Mouse (Mus musculus) embryonic facial prominence, embryonic 13.5 days (tissue): ENCODE data around the gene Tmem259. TPM values are rescaled to one million over a fixed set of nuclear protein-coding genes. Genes with fewer than 3 reads are reported as not detected.

Source experiments
- polyA plus RNA-seq: library from polyadenylated mRNA; unstranded; fragments of >200 nt; fragmentation: Nextera tagmentation; extraction: Ambion mirVana; gene quantifications from 2 replicates; pipeline ENCODE4 v1.2.1, GENCODE M21; 2015

Tmem259 gene
- polyA plus RNA-seq, 1 experiment from 2014 or later, result 15.4 TPM

Other genes with a start within 250 kb of the Tmem259 start
- gene Polrmt, start 237.7 kb downstream of the Tmem259 start, polyA plus RNA-seq, result 42.8 and 50.9 TPM in 2 replicates
- gene Fgf22, start 229.3 kb downstream of the Tmem259 start, polyA plus RNA-seq, result 0.54 and 0.80 TPM in 2 replicates
- gene Rnf126, start 217.4 kb downstream of the Tmem259 start, polyA plus RNA-seq, result 79.2 and 96.5 TPM in 2 replicates
- 7.5 and 8.3 TPM in 2 replicates for gene Fstl3, start 207.1 kb downstream of the Tmem259 start, polyA plus RNA-seq
- gene Prss57, start 193.4 kb downstream of the Tmem259 start, polyA plus RNA-seq, result not detected in 2 replicates
- gene Palm, start 190.8 kb downstream of the Tmem259 start, polyA plus RNA-seq, result 105 and 112 TPM in 2 replicates
- gene Misp, start 163.3 kb downstream of the Tmem259 start, polyA plus RNA-seq, result 2.5 and 5.2 TPM in 2 replicates
- gene Ptbp1, start 129.9 kb downstream of the Tmem259 start, polyA plus RNA-seq, result 386 and 390 TPM in 2 replicates
- 7.3 and 8.5 TPM in 2 replicates for gene Prtn3, start 109.9 kb downstream of the Tmem259 start, polyA plus RNA-seq
- gene Plppr3, start 109.7 kb downstream of the Tmem259 start, polyA plus RNA-seq, result 126 and 138 TPM in 2 replicates
- gene Elane, start 98.1 kb downstream of the Tmem259 start, polyA plus RNA-seq, result 1.9 TPM in 1 of 2 replicates, not detected in the other
- gene Cfd, start 93.5 kb downstream of the Tmem259 start, polyA plus RNA-seq, result not detected in 2 replicates
- 47.6 and 49.3 TPM in 2 replicates for gene Med16, start 75.4 kb downstream of the Tmem259 start, polyA plus RNA-seq
- gene Gm26602, start 73.5 kb downstream of the Tmem259 start, polyA plus RNA-seq, result 8.1 and 29.9 TPM in 2 replicates
- gene Kiss1r, start 67.4 kb downstream of the Tmem259 start, polyA plus RNA-seq, result 0.98 and 1.3 TPM in 2 replicates
- gene R3hdm4, start 63.1 kb downstream of the Tmem259 start, polyA plus RNA-seq, result 190 and 206 TPM in 2 replicates
- 5.3 and 6.9 TPM in 2 replicates for gene Arid3a, start 57.3 kb downstream of the Tmem259 start, polyA plus RNA-seq
- 97.7 and 106 TPM in 2 replicates for gene Wdr18, start 24.2 kb downstream of the Tmem259 start, polyA plus RNA-seq
- gene Grin3b, start 13.6 kb downstream of the Tmem259 start, polyA plus RNA-seq, result 0.52 and 0.83 TPM in 2 replicates
- gene Cnn2, start 4.3 kb upstream of the Tmem259 start, polyA plus RNA-seq, result 298 and 319 TPM in 2 replicates
- gene Abca7, start 12.2 kb upstream of the Tmem259 start, polyA plus RNA-seq, result 2.2 and 2.6 TPM in 2 replicates
- 3.9 and 4.6 TPM in 2 replicates for gene Arhgap45, start 32.3 kb upstream of the Tmem259 start, polyA plus RNA-seq
- gene Polr2e, start 55.5 kb upstream of the Tmem259 start, polyA plus RNA-seq, result 247 and 265 TPM in 2 replicates
- 445 and 488 TPM in 2 replicates for gene Gpx4, start 62.8 kb upstream of the Tmem259 start, polyA plus RNA-seq
- 15.8 and 16.1 TPM in 2 replicates for gene Sbno2, start 121.2 kb upstream of the Tmem259 start, polyA plus RNA-seq
- 18.5 and 19.0 TPM in 2 replicates for gene Stk11, start 131.5 kb upstream of the Tmem259 start, polyA plus RNA-seq
- 491 and 513 TPM in 2 replicates for gene Atp5d, start 154.3 kb upstream of the Tmem259 start, polyA plus RNA-seq
- 6.8 and 9.8 TPM in 2 replicates for gene Cbarp, start 156.5 kb upstream of the Tmem259 start, polyA plus RNA-seq
- gene Midn, start 163.9 kb upstream of the Tmem259 start, polyA plus RNA-seq, result 21.2 and 25.7 TPM in 2 replicates
- 142 and 162 TPM in 2 replicates for gene Cirbp, start 181.7 kb upstream of the Tmem259 start, polyA plus RNA-seq
- 11.0 and 11.6 TPM in 2 replicates for gene 1600002K03Rik, start 188.6 kb upstream of the Tmem259 start, polyA plus RNA-seq
- 26.8 and 38.8 TPM in 2 replicates for gene Efna2, start 195.2 kb upstream of the Tmem259 start, polyA plus RNA-seq
- 96.1 and 97.6 TPM in 2 replicates for gene Mum1, start 242.1 kb upstream of the Tmem259 start, polyA plus RNA-seq